Mouse (Mus musculus) lung, embryonic 14.5 days (tissue): Measurements from ENCODE around the gene Ccna2. TPM values are rescaled to one million over a fixed set of nuclear protein-coding genes. Genes with fewer than 3 reads are reported as not detected.

ENCODE experiments used
- ATAC-seq: fragments of 200-750 bp; cut with Nextera tagmentation; 2 replicates; pipeline ENCODE4 v1.8.0; 2017; ENCODE audit warnings: mild to moderate bottlenecking, moderate TSS enrichment, moderate library complexity; ENCODE audit not compliant: insufficient read depth
- DNase-seq: peaks from one replicate; pipeline ENCODE4 v3.0.0-alpha.2; 2015
- H3K27ac ChIP-seq: fragments of 300-500 bp; sonication (generic); 2 replicates; pipeline ENCODE4 v1.5.1; 2014; ENCODE audit warnings: low read depth, mild to moderate bottlenecking, moderate library complexity
- H3K27me3 ChIP-seq: fragments of 300-500 bp; sonication (generic); 2 replicates; pipeline ENCODE4 v1.6.1; 2014; ENCODE audit warnings: low read length, control low read depth; ENCODE audit not compliant: insufficient read depth
- H3K36me3 ChIP-seq: fragments of 300-500 bp; sonication (generic); 2 replicates; pipeline ENCODE4 v1.6.1; 2014; ENCODE audit warnings: control low read depth; ENCODE audit not compliant: insufficient read depth
- H3K4me1 ChIP-seq: fragments of 300-500 bp; sonication (generic); 2 replicates; pipeline ENCODE4 v1.6.1; 2014; ENCODE audit warnings: antibody characterized with exemption, control low read depth; ENCODE audit not compliant: insufficient read depth
- H3K4me2 ChIP-seq: fragments of 300-500 bp; sonication (generic); 2 replicates; pipeline ENCODE4 v1.6.1; 2014; ENCODE audit warnings: mild to moderate bottlenecking
- H3K4me3 ChIP-seq: fragments of 300-500 bp; sonication (generic); 2 replicates; pipeline ENCODE4 v1.5.1; 2014; ENCODE audit warnings: low read depth, low read length
- H3K9ac ChIP-seq: fragments of 300-500 bp; sonication (generic); 2 replicates; pipeline ENCODE4 v1.6.1; 2014
- H3K9me3 ChIP-seq: fragments of 300-500 bp; sonication (generic); 2 replicates; pipeline ENCODE4 v1.6.1; 2016; ENCODE audit warnings: low read depth, low read length, control low read depth
- CTCF ChIP-seq: IDR thresholded peaks from 2 replicates; pipeline ENCODE4 v1.5.1; 2016; ENCODE audit warnings: antibody characterized with exemption, low read depth
- WGBS: fragments of 180-500 bp; shearing (Covaris S2); extraction: QIAGEN DNeasy Blood & Tissue Kit; methylation state at CpG from one replicate; pipeline ENCODE4 v1.1.7; 2014; 5-methylcytosine and 5-hydroxymethylcytosine counted together
- polyA plus RNA-seq: library from polyadenylated mRNA; unstranded; fragments of >200 nt; fragmentation: Nextera tagmentation; extraction: Ambion mirVana; gene quantifications from 2 replicates; pipeline ENCODE4 v1.2.1, GENCODE M21; 2014

The Ccna2 gene
- polyA plus RNA-seq, 1 experiment from 2014 or later, result 285 TPM

DNA sequence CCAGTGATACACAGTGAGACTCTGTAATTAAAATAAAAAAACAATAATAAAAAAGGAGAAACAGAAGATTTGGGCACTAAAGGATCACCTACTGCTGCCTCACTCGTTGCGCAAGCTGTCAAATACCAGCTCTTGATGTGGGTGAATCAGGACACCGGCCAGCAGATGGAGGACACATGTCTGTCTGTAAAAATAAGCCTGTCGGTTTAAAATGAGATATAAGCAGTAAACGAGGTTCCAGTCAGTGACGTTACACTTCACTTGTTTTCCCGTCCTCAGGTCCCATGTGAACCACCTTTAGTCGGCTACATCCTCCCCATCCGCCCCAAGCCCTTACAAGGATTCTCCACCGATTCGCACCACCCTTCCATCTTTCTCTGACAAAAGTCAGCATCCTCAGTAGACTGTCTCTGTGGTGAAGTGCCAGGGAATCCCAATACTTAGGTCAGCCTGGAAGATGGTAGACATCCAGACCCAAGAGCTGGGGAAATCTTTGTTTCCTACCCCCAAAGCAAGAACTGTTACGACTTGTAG lies 20.0 kb downstream of the Ccna2 start:
- peak; percentile 15 for DNase-seq
- H3K36me3 ChIP-seq, result peaks cover 30% of the 10 kb centered on the region
- ATAC-seq, result peak; percentile 58; the same call in 1 of the 2 replicates
- H3K9ac ChIP-seq, result peak overlapping the region; percentile 68
- H3K27me3 ChIP-seq, result no peaks in the 10 kb centered on the region
- 16% methylated on average over 12 of the region's 12 CpGs for WGBS
- TF ChIP-seq CTCF, result no peak
- H3K4me3 ChIP-seq, result peak overlapping the region; percentile 81
- no peaks in the 10 kb centered on the region for H3K9me3 ChIP-seq
- peak overlapping the region; percentile 91 for H3K4me2 ChIP-seq
- no peaks in the 10 kb centered on the region; the same call in 1 of the 2 replicates for H3K4me1 ChIP-seq
- no peak overlapping the region for H3K27ac ChIP-seq

DNA sequence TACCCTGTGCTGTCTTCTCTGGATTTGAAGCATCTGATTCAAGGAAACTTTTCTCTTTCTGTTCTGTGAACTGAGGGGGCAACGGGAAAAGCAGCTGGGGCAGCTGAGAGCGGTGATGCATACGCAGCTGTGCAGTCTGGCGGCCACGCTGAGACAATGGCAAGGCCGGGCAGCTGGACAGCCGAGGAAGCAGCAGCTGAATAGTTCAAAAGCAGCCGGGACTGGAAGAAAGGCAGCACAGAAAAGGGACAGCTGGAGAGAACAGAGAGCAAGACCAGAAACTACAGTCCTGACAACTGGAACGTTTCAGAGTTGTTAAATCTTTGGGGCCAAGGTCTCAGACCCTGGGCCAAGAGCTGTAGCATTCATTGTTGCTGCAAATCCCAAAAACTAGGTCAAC lies 20.6 kb downstream of the Ccna2 start:
- H3K4me2 ChIP-seq, result peak overlapping the region; percentile 91
- WGBS, result 49% methylated on average over 9 of the region's 9 CpGs
- TF ChIP-seq CTCF, result no peak
- H3K4me1 ChIP-seq, result no peaks in the 10 kb centered on the region; the same call in 1 of the 2 replicates
- no peaks in the 10 kb centered on the region for H3K27me3 ChIP-seq
- DNase-seq (peak; percentile 47), ATAC-seq (0 out of 2 replicates have a peak, but pooled peaks have one; percentile 30)
- peaks cover 24% of the 10 kb centered on the region for H3K36me3 ChIP-seq
- H3K9ac ChIP-seq, result peak overlapping the region; percentile 20; the same call in 1 of the 2 replicates
- no peaks in the 10 kb centered on the region for H3K9me3 ChIP-seq
- no peak overlapping the region for H3K4me3 ChIP-seq
- H3K27ac ChIP-seq, result no peak overlapping the region

- 75% methylated on average over 3 of the region's 3 CpGs for WGBS
- H3K4me2 ChIP-seq, result no peak overlapping the region
- ATAC-seq, result no peak
- H3K4me3 ChIP-seq, result no peak overlapping the region
- no peaks in the 10 kb centered on the region for H3K27me3 ChIP-seq
- H3K27ac ChIP-seq, result no peak overlapping the region
- H3K9ac ChIP-seq, result no peak overlapping the region
- no peak for TF ChIP-seq CTCF
- no peaks in the 10 kb centered on the region for H3K36me3 ChIP-seq
- no peak for DNase-seq
- no peaks in the 10 kb centered on the region for H3K4me1 ChIP-seq
- no peaks in the 10 kb centered on the region for H3K9me3 ChIP-seq
These were observed 27.0 kb downstream of the Ccna2 start for GRCm38 (mm10) chr3:36544961-36545360.

DNA sequence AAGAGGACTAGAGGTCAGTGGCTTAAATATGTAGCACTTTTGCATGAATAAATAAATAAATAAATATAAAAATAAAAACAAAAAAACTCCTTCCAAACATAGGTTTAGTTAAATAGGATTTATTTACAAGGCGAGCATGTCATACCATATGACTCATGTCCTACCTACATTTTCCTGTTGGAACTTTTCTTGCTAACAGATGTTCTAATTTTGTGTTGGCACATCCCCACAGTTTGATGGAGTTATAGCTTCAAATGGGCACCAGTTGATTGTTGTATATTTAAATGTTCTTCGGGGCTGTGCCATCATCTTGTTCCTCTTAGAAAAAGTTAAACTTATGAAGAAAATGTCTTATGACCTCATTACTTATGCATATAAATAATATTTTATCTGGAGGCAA lies 30.6 kb downstream of the Ccna2 start:
- no peaks in the 10 kb centered on the region for H3K4me1 ChIP-seq
- 83% methylated on average over 2 of the region's 2 CpGs for WGBS
- no peaks in the 10 kb centered on the region for H3K27me3 ChIP-seq
- H3K9ac ChIP-seq, result no peak overlapping the region
- no peak for ATAC-seq
- no peaks in the 10 kb centered on the region for H3K36me3 ChIP-seq
- no peaks in the 10 kb centered on the region for H3K9me3 ChIP-seq
- no peak for TF ChIP-seq CTCF
- no peak for DNase-seq
- H3K27ac ChIP-seq, result no peak overlapping the region
- H3K4me2 ChIP-seq, result no peak overlapping the region
- no peak overlapping the region for H3K4me3 ChIP-seq

GRCm38 (mm10) chr3:36540756-36541155 lies 31.2 kb downstream of the Ccna2 start:
- no peak overlapping the region for H3K4me3 ChIP-seq
- no peak overlapping the region for H3K4me2 ChIP-seq
- no peak overlapping the region for H3K27ac ChIP-seq
- no peak overlapping the region for H3K9ac ChIP-seq
- H3K9me3 ChIP-seq, result no peaks in the 10 kb centered on the region
- ATAC-seq, result no peak
- no peaks in the 10 kb centered on the region for H3K36me3 ChIP-seq
- TF ChIP-seq CTCF, result no peak
- H3K4me1 ChIP-seq, result no peaks in the 10 kb centered on the region
- no peaks in the 10 kb centered on the region for H3K27me3 ChIP-seq
- 50% methylated on average over 2 of the region's 2 CpGs for WGBS
- no peak for DNase-seq

GRCm38 (mm10) chr3:36537701-36538470 lies 34.1 kb downstream of the Ccna2 start:
- Histone ChIP-seq H3K9ac (no peak overlapping the region), H3K4me2 (no peak overlapping the region), H3K4me1 (peaks cover 3% of the 10 kb centered on the region), H3K36me3 (no peaks in the 10 kb centered on the region), H3K27ac (no peak overlapping the region), H3K4me3 (no peak overlapping the region), H3K27me3 (no peaks in the 10 kb centered on the region), H3K9me3 (no peaks in the 10 kb centered on the region)
- DNase-seq (no peak), ATAC-seq (no peak)
- TF ChIP-seq CTCF, result no peak
- WGBS, result 63% methylated on average over 4 of the region's 4 CpGs

DNA sequence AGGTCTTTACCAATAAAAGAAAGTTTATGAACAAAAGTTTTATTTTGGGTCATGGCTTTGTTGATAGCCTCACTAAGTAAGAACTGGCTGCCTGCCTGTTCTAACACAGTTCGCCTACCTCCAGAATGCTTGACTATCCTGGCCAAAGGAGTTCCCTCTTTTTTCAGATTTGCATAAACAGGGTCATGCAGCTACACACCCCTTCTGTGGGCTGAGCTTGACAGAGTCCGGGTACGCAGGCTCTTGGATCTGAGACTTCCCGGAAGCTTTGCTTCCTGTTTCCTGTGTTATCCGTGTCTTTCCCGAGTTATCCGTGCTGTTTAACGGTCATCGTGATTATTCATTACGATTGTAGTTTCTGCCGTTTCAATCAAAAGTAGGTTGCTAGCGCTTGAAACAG lies 35.9 kb downstream of the Ccna2 start:
- H3K36me3 ChIP-seq, result no peaks in the 10 kb centered on the region
- no peak overlapping the region for H3K27ac ChIP-seq
- no peaks in the 10 kb centered on the region for H3K9me3 ChIP-seq
- peaks cover 11% of the 10 kb centered on the region for H3K4me1 ChIP-seq
- DNase-seq (no peak), ATAC-seq (no peak)
- no peak for TF ChIP-seq CTCF
- H3K4me3 ChIP-seq, result no peak overlapping the region
- H3K27me3 ChIP-seq, result no peaks in the 10 kb centered on the region
- no peak overlapping the region for H3K9ac ChIP-seq
- no peak overlapping the region for H3K4me2 ChIP-seq
- WGBS, result 79% methylated on average over 12 of the region's 12 CpGs
